Mouse (Mus musculus): ENCODE results near the gene Ap1s2. TPM values are rescaled to one million over a fixed set of nuclear protein-coding genes. Genes with fewer than 3 reads are reported as not detected.

Ap1s2 gene
- 13.9 and 21.6 TPM in 2 replicates for polyA plus RNA-seq (2012)

DNA sequence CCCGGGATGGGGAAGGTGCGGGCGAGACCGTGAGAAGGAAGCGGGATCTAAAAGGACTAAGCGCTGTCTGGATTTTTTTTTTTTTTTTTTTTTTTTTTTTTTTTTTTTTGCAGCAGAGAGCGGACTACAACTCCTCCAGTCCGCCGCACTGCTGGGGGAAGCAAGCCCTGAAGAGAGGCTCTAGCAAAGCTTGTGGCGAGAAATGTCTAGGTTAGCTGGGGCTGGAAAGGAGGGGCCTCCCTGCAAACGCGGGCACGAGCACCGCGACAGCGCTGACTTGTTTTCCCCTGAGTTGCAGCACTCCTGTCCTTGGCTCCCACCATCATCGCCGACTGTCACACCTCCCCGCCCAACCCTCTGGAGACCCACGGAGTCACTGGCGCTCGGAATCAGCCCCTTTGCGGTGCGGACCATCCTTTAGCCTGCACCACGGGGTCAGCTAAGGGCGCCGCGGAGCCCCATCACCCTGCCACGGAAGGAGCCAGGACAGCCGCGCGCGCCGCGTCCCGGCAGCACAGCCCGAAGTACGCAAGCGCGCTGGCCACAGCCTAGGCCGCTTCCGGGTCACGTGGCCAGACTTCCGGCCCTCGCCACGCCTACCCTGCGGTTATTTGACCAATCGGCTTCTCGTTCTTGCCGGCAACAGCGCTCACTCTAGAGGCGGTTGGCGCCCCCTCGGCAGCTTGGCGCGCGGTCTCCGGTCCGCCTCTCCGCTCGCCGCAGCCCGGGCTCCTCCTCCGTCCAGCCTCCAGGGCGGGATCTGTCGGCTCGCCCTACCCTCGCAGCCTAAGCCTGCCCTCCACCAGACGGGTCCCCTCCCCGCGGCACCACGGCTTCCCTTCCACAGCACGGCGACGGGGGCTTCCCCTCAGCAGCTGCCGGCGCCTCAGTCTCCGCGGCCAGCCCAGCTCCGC, at the start of gene Ap1s2:
TSS of gene Ap1s2 (plus strand) at position 681 of the 914 bp plus-strand sequence.

DNA sequence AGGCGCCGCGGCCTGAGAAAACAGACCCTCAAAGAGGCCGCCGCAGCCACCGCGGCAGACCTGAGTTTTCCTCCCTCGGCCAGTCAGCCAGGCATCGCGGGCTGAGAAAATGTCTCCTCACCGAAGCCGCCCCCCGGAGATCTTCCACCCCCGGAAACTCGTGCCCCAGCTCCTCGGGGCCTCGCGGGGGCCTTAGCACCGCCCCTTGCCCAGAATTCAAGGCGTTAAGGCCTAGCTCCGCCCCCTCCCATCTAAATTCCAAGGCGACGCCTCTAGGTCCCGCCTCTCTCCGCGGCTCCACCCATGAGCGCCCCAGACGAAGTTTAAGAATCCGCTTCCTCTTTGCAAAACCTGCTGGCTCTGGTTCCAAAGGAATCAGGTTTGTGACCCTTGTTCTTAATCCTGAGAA, 49.7 kb downstream of the Ap1s2 start, which contains the start of gene Zrsr2:
TSS of gene Zrsr2 (minus strand) at position 195 of the 409 bp plus-strand sequence.

Other genes starting within 250 kb of the Ap1s2 start
- gene Rnf138rt1, start 147.7 kb upstream of the Ap1s2 start, polyA plus RNA-seq (2012), result 0.09 TPM in 1 of 2 replicates, not detected in the other
- gene Zrsr2, start 49.6 kb downstream of the Ap1s2 start, polyA plus RNA-seq (2012), result 42.9 and 54.5 TPM in 2 replicates
- 0.12 TPM in 1 of 2 replicates, not detected in the other for gene Car5b, start 119.0 kb downstream of the Ap1s2 start, polyA plus RNA-seq (2012)
- gene Siah1b, start 167.5 kb downstream of the Ap1s2 start, polyA plus RNA-seq (2012), result 16.9 and 19.5 TPM in 2 replicates
- gene Cltrn, start 179.8 kb downstream of the Ap1s2 start, polyA plus RNA-seq (2012), result not detected in 2 replicates
- gene Ace2, start 230.3 kb downstream of the Ap1s2 start, polyA plus RNA-seq (2012), result not detected in 2 replicates

Measured in megakaryocyte-erythroid progenitor cell, adult 5 weeks (primary cell).